Mouse (Mus musculus): Measurements from ENCODE around the gene 5730522E02Rik.
A peak's percentile ranks its signal among the peaks of the same experiment; 100 is the strongest.

The 5730522E02Rik gene

GRCm38 (mm10) chr11:26004018-26004417 lies 206.5 kb downstream of the 5730522E02Rik start:
- DNase-seq (ENCODE audit: extremely low spot score) = no peak

- DNase-seq (ENCODE audit: extremely low spot score) = no peak
These were observed 210.8 kb downstream of the 5730522E02Rik start for GRCm38 (mm10) chr11:25999738-26000137.

GRCm38 (mm10) chr11:25997469-25997868 lies 213.1 kb downstream of the 5730522E02Rik start:
- no peak for DNase-seq (ENCODE audit: extremely low spot score)

- no peak for DNase-seq (ENCODE audit: extremely low spot score)
These were observed 216.4 kb downstream of the 5730522E02Rik start for GRCm38 (mm10) chr11:25994128-25994527.

GRCm38 (mm10) chr11:25992216-25992615 lies 218.3 kb downstream of the 5730522E02Rik start:
- no peak for DNase-seq (ENCODE audit: extremely low spot score)

- DNase-seq (ENCODE audit: extremely low spot score) = no peak
These were observed 231.8 kb downstream of the 5730522E02Rik start for GRCm38 (mm10) chr11:25978736-25979276.

- no peak for DNase-seq (ENCODE audit: extremely low spot score)
These were observed 269.1 kb downstream of the 5730522E02Rik start for GRCm38 (mm10) chr11:25941504-25941903.

GRCm38 (mm10) chr11:25940716-25941294 lies 269.8 kb downstream of the 5730522E02Rik start:
- no peak for DNase-seq (ENCODE audit: extremely low spot score)

- DNase-seq (ENCODE audit: extremely low spot score) = no peak
These were observed 284.3 kb downstream of the 5730522E02Rik start for GRCm38 (mm10) chr11:25926267-25926666.

GRCm38 (mm10) chr11:25902321-25902720 lies 308.2 kb downstream of the 5730522E02Rik start:
- DNase-seq (ENCODE audit: extremely low spot score) = no peak

- no peak for DNase-seq (ENCODE audit: extremely low spot score)
These were observed 308.9 kb downstream of the 5730522E02Rik start for GRCm38 (mm10) chr11:25901666-25902065.

- no peak for DNase-seq (ENCODE audit: extremely low spot score)
These were observed 316.7 kb downstream of the 5730522E02Rik start for GRCm38 (mm10) chr11:25893906-25894305.

- no peak for DNase-seq (ENCODE audit: extremely low spot score)
These were observed 337.6 kb downstream of the 5730522E02Rik start for GRCm38 (mm10) chr11:25872983-25873382.

GRCm38 (mm10) chr11:25872317-25872716 lies 338.2 kb downstream of the 5730522E02Rik start:
- DNase-seq (ENCODE audit: extremely low spot score) = no peak

GRCm38 (mm10) chr11:25866292-25866691 lies 344.3 kb downstream of the 5730522E02Rik start:
- DNase-seq (ENCODE audit: extremely low spot score) = no peak

GRCm38 (mm10) chr11:25862686-25863085 lies 347.9 kb downstream of the 5730522E02Rik start:
- DNase-seq (ENCODE audit: extremely low spot score) = peak; percentile 83

GRCm38 (mm10) chr11:25856629-25857568 lies 353.7 kb downstream of the 5730522E02Rik start:
- peak; percentile 10 for DNase-seq (ENCODE audit: extremely low spot score)

- DNase-seq (ENCODE audit: extremely low spot score) = no peak
These were observed 354.8 kb downstream of the 5730522E02Rik start for GRCm38 (mm10) chr11:25855794-25856193.

- no peak for DNase-seq (ENCODE audit: extremely low spot score)
These were observed 356.3 kb downstream of the 5730522E02Rik start for GRCm38 (mm10) chr11:25854216-25854615.

- DNase-seq (ENCODE audit: extremely low spot score) = peak; percentile 17
These were observed 357.5 kb downstream of the 5730522E02Rik start for GRCm38 (mm10) chr11:25853032-25853431.

GRCm38 (mm10) chr11:25848824-25849644 lies 361.5 kb downstream of the 5730522E02Rik start:
- no peak for DNase-seq (ENCODE audit: extremely low spot score)

- DNase-seq (ENCODE audit: extremely low spot score) = no peak
These were observed 372.1 kb downstream of the 5730522E02Rik start for GRCm38 (mm10) chr11:25838451-25838850.
